Mouse (Mus musculus) kidney, embryonic 14.5 days (tissue): Measurements from ENCODE around the gene Rrm2. TPM values are rescaled to one million over a fixed set of nuclear protein-coding genes. Genes with fewer than 3 reads are reported as not detected.

Source experiments
- ATAC-seq: fragments of 200-750 bp; cut with Nextera tagmentation; 2 replicates; pipeline ENCODE4 v1.8.0; 2017; ENCODE audit warnings: moderate number of reproducible peaks, mild to moderate bottlenecking, moderate TSS enrichment, moderate library complexity; ENCODE audit not compliant: low FRiP score, low TSS enrichment
- H3K27ac ChIP-seq: fragments of 300-500 bp; sonication (generic); 2 replicates; pipeline ENCODE4 v1.5.1; 2014; ENCODE audit warnings: low read depth, mild to moderate bottlenecking, low read length, moderate library complexity, mixed read lengths
- H3K27me3 ChIP-seq: fragments of 300-500 bp; sonication (generic); 2 replicates; pipeline ENCODE4 v1.6.1; 2014; ENCODE audit warnings: mild to moderate bottlenecking, low read length; ENCODE audit not compliant: control insufficient read depth, insufficient read depth
- H3K36me3 ChIP-seq: fragments of 300-500 bp; sonication (generic); 2 replicates; pipeline ENCODE4 v1.6.1; 2014; ENCODE audit warnings: low read length, mixed read lengths; ENCODE audit not compliant: control insufficient read depth, insufficient read depth
- H3K4me1 ChIP-seq: fragments of 300-500 bp; sonication (generic); 2 replicates; pipeline ENCODE4 v1.6.1; 2014; ENCODE audit warnings: low read length, mixed read lengths; ENCODE audit not compliant: control insufficient read depth, insufficient read depth
- H3K4me2 ChIP-seq: fragments of 300-500 bp; sonication (generic); replicated peaks from 2 replicates; pipeline ENCODE4 v1.6.1; 2014; ENCODE audit warnings: low read depth, mild to moderate bottlenecking, low read length
- H3K4me3 ChIP-seq: fragments of 300-500 bp; sonication (generic); 2 replicates; pipeline ENCODE4 v1.5.1; 2014; ENCODE audit warnings: mild to moderate bottlenecking, low read length
- H3K9ac ChIP-seq: fragments of 300-500 bp; sonication (generic); 2 replicates; pipeline ENCODE4 v1.6.1; 2014; ENCODE audit warnings: low read depth, mild to moderate bottlenecking, low read length, moderate library complexity
- H3K9me3 ChIP-seq: fragments of 300-500 bp; sonication (generic); 2 replicates; pipeline ENCODE4 v1.6.1; 2016; ENCODE audit warnings: low read length; ENCODE audit not compliant: control insufficient read depth
- WGBS: fragments of 180-500 bp; shearing (Covaris S2); extraction: QIAGEN DNeasy Blood & Tissue Kit; methylation state at CpG from one replicate; pipeline ENCODE4 v1.1.7; 2014; 5-methylcytosine and 5-hydroxymethylcytosine counted together
- polyA plus RNA-seq: library from polyadenylated mRNA; unstranded; fragments of >200 nt; fragmentation: Nextera tagmentation; extraction: Ambion mirVana; gene quantifications from 2 replicates; pipeline ENCODE4 v1.2.1, GENCODE M21; 2014

Gene Rrm2
- polyA plus RNA-seq, result 206 and 236 TPM in 2 replicates

DNA sequence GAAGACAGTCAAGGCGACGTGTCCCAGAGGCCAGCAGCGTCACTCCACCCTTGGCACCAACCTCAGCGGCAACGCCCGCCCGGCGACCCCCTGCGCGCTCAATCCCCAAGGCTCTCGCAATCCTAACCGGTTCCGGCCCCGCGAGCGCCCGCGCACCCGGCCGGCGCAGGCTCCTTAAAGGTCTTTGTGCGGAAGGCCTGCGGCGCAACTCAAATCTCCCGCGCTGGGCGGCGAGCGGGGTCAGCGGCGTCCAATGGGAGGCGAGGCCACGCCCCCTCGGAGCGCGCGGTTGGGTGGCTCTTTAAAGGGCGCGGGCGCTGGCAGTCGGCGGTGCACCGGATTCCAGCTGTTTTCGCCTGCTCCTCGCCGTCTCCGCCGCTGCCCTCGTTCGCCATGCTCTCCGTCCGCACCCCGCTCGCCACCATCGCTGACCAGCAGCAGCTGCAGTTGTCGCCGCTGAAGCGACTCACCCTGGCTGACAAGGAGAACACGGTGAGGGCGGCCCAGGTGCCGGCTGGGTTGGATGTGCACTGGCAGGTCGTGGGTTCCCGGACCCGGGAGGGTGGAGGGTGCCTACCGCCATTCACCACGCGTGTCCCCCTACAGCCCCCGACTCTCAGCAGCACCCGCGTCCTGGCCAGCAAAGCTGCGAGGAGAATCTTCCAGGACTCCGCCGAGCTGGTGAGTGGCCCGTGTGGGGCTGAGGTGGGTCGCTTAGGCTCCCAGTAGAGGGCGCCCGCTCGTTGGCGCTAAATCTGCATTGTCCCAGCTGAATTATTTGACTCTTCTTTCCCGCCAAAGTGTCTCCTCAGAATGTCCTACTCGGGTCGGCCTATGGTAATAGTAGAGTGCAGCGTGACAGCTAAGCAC lies at the start of gene Rrm2:
Gene Rrm2 (plus strand): TSS at position 288 of the 870 bp plus-strand sequence.
- WGBS, result under 1% methylated on average over 82 of the region's 83 CpGs
- peaks cover 27% of the 10 kb centered on the region for H3K36me3 ChIP-seq
- peaks cover 12% of the 10 kb centered on the region; the same call in 1 of the 2 replicates for H3K4me1 ChIP-seq

GRCm38 (mm10) chr12:24658998-24659397 lies 49.0 kb upstream of the Rrm2 start:
- no peaks in the 10 kb centered on the region for H3K9me3 ChIP-seq
- H3K4me1 ChIP-seq, result peaks cover 15% of the 10 kb centered on the region; the same call in 1 of the 2 replicates
- H3K27me3 ChIP-seq, result no peaks in the 10 kb centered on the region
- no peak overlapping the region for H3K27ac ChIP-seq
- WGBS, result 97% methylated on average over 4 of the region's 4 CpGs
- peaks cover 59% of the 10 kb centered on the region for H3K36me3 ChIP-seq
- H3K9ac ChIP-seq, result no peak overlapping the region
- no peak for ATAC-seq
- no peak overlapping the region for H3K4me3 ChIP-seq
- H3K4me2 ChIP-seq, result no peak overlapping the region

More for the DNA sequence above, at the start of gene Rrm2:
- Histone ChIP-seq H3K4me2 (peak within 1 kb of the TSS; percentile 87), H3K27me3 (no peaks in the 10 kb centered on the region), H3K9ac (peak within 1 kb of the TSS; percentile 90), H3K27ac (peak within 1 kb of the TSS; percentile 87), H3K9me3 (no peaks in the 10 kb centered on the region), H3K4me3 (peak within 1 kb of the TSS; percentile 90)
- peak; percentile 88 for ATAC-seq

DNA sequence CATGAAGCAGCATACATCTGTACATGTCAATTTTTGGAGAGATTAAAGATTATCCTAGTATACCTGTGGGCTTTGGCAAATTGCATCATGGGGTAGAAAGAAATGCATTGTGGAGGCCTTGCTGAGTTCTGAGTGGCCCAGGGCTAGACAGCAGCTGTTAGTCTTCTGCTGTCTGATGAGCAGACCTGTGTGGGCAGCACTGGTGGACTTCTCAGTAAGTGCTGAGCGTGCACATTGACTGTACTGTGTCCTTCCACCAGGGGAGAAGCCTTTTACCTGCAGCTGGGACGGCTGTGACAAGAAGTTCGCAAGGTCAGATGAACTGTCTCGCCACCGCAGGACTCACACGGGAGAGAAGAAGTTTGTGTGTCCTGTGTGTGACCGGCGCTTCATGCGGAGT lies 48.1 kb upstream of the Rrm2 start:
- Histone ChIP-seq H3K9ac (no peak overlapping the region), H3K36me3 (peaks cover 52% of the 10 kb centered on the region), H3K4me1 (peaks cover 7% of the 10 kb centered on the region; the same call in 1 of the 2 replicates), H3K4me2 (no peak overlapping the region), H3K9me3 (no peaks in the 10 kb centered on the region), H3K4me3 (no peak overlapping the region), H3K27me3 (no peaks in the 10 kb centered on the region), H3K27ac (no peak overlapping the region)
- 89% methylated on average over 9 of the region's 9 CpGs for WGBS
- ATAC-seq, result no peak

- Histone ChIP-seq H3K4me1 (0 out of 2 replicates have a peak, but pooled peaks cover 4% of the 10 kb centered on the region), H3K4me3 (no peak overlapping the region), H3K9ac (no peak overlapping the region), H3K9me3 (no peaks in the 10 kb centered on the region), H3K27me3 (no peaks in the 10 kb centered on the region), H3K27ac (no peak overlapping the region), H3K36me3 (peaks cover 41% of the 10 kb centered on the region), H3K4me2 (no peak overlapping the region)
- ATAC-seq, result no peak
- 82% methylated on average over 4 of the region's 4 CpGs for WGBS
These were observed 46.9 kb upstream of the Rrm2 start for GRCm38 (mm10) chr12:24661100-24661499.

GRCm38 (mm10) chr12:24662131-24662530 lies 45.9 kb upstream of the Rrm2 start:
- peaks cover 35% of the 10 kb centered on the region; the same call in 1 of the 2 replicates for H3K36me3 ChIP-seq

DNA sequence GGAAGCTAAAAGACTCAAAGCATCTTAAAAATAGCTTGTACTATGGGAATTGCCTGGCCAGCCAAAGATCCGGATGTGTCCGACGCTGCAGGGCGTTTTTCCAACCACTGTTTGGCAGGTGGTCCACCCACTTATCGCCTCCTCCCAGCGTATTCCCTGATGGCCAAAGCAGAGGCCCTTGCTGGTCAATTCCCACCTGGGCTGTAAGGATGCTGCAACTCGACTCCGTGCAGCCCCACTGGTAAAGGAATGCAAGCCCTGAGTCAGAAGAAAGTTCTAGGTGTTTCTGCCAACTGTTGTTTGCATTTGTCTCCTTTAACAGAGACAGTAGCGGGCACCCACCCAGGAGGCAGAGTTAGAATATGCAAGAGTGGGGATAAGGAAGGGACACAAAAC lies 27.9 kb upstream of the Rrm2 start:
- Histone ChIP-seq H3K27ac (peak overlapping the region; percentile 52; the same call in 1 of the 2 replicates), H3K9ac (peak overlapping the region; percentile 72), H3K4me2 (peak overlapping the region; percentile 94), H3K36me3 (no peaks in the 10 kb centered on the region), H3K9me3 (no peaks in the 10 kb centered on the region), H3K4me3 (peak overlapping the region; percentile 66), H3K27me3 (peaks cover 24% of the 10 kb centered on the region), H3K4me1 (peaks cover 28% of the 10 kb centered on the region)
- 12% methylated on average over 9 of the region's 9 CpGs for WGBS
- ATAC-seq, result no peak

More at GRCm38 (mm10) chr12:24662131-24662530, 45.9 kb upstream of the Rrm2 start:
- no peak for ATAC-seq
- no peaks in the 10 kb centered on the region for H3K9me3 ChIP-seq
- H3K4me3 ChIP-seq, result no peak overlapping the region
- no peaks in the 10 kb centered on the region for H3K4me1 ChIP-seq
- 88% methylated on average over 5 of the region's 5 CpGs for WGBS
- no peaks in the 10 kb centered on the region for H3K27me3 ChIP-seq
- no peak overlapping the region for H3K4me2 ChIP-seq
- no peak overlapping the region for H3K9ac ChIP-seq
- H3K27ac ChIP-seq, result no peak overlapping the region

DNA sequence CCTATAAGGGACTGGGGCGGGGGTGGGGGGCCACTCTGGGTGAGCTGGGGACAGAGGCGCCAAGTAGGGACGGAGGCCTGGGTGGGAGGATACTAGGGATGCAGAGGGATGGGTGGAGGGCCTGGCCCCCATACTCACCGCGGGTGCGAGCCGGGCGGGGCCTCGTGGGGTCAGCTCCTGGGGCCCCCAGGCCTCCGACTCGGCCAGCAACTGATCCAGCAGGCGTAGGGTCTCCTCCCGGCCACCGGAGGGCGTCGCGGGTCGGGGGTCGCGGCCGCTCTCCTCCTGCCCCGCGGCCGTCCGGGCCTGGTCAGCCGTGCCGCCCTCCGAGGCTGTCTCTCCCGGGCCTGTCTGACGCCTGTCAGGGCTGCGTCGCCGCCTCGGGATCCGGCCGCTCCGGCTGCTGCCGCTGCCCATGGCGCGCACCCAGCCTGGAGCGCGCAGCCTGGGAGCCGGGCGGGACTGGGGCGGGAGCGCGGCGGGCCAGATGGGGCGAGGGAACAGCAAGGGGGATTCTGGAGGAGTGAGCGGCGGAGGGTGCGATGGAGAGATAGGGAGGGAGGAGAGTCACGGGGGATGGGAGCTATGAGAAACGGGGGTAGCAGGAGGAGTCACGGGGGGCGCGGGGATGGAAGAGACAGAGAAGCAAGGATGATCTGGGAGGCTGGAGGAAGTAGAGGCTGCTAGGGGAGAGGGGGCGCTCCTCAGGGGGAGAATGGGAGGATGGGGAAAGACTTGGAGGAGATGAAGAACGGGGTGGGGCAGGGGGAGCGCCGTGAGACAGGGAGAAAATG lies 27.4 kb upstream of the Rrm2 start:
- H3K4me3 ChIP-seq, result peak overlapping the region; percentile 66
- WGBS, result 1% methylated on average over 57 of the region's 61 CpGs
- H3K4me2 ChIP-seq, result peak overlapping the region; percentile 94
- no peaks in the 10 kb centered on the region for H3K36me3 ChIP-seq
- H3K9me3 ChIP-seq, result no peaks in the 10 kb centered on the region
- H3K27ac ChIP-seq, result peak overlapping the region; percentile 52
- peak; percentile 72 for ATAC-seq
- H3K4me1 ChIP-seq, result peaks cover 28% of the 10 kb centered on the region
- peak overlapping the region; percentile 72 for H3K9ac ChIP-seq
- peaks cover 24% of the 10 kb centered on the region for H3K27me3 ChIP-seq

GRCm38 (mm10) chr12:24681286-24682023 lies 26.6 kb upstream of the Rrm2 start, which contains the start of gene Cys1:
Cys1 (minus strand) TSS chr12:24681813.
- Histone ChIP-seq H3K36me3 (no peaks in the 10 kb centered on the region), H3K9ac (peak within 1 kb of the TSS; percentile 72), H3K4me2 (peak within 1 kb of the TSS; percentile 94), H3K27me3 (peaks cover 24% of the 10 kb centered on the region), H3K27ac (peak within 1 kb of the TSS; percentile 71), H3K4me3 (peak within 1 kb of the TSS; percentile 66), H3K4me1 (peaks cover 28% of the 10 kb centered on the region), H3K9me3 (no peaks in the 10 kb centered on the region)
- ATAC-seq, result peak; percentile 50; the same call in 1 of the 2 replicates
- WGBS, result 2% methylated on average over 20 of the region's 20 CpGs
